Mouse (Mus musculus) adrenal gland, adult 8-10 months (tissue): ENCODE data around the gene Gm28051. TPM values are rescaled to one million over a fixed set of nuclear protein-coding genes. Genes with fewer than 3 reads are reported as not detected.
A peak's percentile ranks its signal among the peaks of the same experiment; 100 is the strongest.

Experiments used
- DNase-seq: peaks from one replicate; pipeline ENCODE4 v3.0.0; 2022
- total RNA-seq, 4 experiments: library from RNA; stranded (reverse); gene quantifications; 2 replicates each; pipeline ENCODE4 v1.2.4; 2022

Gene Gm28051
- total RNA-seq, 4 experiments from 2014 or later: not detected

DNA sequence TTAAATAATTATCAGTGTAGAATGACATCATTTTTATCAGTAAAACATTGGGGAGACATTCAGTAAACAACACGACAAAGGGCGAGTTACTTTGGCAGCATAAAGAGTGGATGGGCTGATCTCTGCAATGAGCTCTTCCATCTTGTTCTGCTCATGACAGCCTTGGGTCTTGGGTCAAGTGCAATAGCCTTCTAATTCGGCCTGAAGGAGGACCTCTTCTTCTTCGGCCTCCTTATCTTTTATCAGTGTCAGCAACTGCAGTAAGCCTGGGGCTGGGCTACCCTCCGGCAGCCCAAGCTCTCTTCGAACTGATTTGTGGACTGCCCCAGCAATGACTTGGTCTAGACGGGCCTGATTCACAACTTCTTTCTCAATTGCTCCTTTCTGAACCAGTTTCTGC lies 15.5 kb downstream of the Gm28051 start:
- no peak for DNase-seq

DNA sequence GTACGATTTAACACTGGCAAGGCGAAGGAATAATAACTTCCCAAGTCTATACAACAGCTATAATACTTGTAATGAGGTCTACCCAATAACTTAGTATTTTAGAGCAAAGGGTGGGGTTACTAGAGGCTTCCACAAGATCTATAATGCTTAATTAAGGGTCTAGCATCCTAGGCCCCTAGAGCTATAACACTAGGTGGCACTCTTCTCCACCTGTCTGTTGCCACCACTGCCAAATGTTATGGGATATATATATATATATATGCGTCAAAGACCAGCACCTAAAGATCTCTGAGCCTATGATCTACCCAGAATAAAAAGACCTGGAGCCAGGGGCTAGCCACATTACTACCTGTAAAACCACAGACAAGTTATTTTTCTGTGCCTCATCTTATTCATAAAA lies 17.3 kb downstream of the Gm28051 start:
- no peak for DNase-seq

DNA sequence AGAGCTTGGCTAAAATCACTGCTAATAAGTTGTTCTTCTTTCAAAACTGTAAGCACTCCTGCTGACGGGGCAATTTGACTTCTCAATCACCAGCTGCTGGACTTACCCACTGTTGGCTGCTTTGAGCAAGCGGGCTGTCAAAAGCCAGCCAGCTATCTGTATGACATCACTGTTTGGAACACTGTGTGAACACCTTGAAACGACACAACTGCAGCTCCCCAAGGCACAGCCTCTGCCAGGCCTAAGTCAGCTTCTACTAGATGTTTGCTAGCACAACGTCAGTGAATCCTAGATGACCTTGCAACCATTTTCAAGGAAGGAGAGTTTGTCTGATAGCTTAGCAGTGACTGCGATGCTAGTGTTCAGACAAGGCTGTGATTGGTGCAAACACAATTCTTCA lies 18.5 kb downstream of the Gm28051 start:
- DNase-seq: no peak

DNA sequence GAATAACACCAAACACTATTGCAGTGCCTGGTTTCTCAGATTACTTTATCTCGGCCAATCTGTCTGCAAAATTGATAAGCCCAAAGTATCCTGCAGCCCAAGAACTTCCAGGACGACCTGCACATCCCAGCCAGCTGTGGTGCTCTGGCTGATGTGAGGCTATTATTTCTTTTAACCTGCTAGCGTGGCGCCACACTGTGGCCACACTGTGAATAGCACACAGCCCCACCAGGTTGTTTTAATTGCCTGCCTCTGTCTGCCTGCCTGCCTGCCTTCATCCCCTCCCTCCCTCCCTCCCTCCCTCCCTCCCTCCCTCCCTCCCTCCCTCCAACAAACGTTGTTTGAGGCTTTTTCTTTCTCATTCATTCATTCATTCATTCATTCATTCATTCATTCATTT lies 24.2 kb downstream of the Gm28051 start:
- no peak for DNase-seq

DNA sequence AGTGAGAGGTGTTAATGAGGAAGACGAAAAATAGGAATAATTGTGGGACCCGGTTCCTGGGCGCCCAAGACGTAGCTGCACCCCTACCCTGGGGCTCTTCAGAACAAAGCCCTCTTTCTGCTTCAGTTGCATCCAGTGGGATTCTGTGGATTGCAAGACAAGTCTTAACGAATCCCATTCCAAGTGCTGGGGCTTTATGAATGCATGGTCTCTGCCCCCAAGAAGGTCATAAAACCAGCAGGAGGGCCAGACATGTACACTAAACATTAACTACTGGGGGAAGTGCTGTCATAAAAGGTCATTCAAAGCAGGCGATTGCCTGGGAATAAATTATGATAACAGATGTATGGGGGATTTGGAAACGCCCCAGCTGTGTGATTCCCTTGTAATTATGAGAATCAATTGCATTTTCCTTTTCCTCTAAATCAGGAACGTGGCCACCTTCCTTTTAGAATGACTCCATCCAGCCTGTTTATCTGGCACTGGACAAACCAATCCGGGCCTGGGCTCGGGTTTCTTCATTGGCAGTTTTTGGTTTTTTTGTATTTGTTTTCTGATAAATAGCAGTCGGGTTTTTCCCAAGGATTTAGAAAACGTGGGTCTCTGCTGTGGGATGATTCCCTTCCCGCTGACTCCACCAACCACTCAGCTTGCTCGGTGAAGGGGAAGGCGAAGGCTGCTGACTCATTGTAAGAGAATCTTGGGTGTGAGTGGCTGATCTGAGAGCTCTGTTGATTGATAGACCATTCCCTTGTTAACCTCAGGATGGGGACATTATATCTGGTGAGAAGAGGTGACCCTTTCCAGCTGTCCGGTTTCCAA lies 26.6 kb downstream of the Gm28051 start:
- peak; percentile 55 for DNase-seq

DNA sequence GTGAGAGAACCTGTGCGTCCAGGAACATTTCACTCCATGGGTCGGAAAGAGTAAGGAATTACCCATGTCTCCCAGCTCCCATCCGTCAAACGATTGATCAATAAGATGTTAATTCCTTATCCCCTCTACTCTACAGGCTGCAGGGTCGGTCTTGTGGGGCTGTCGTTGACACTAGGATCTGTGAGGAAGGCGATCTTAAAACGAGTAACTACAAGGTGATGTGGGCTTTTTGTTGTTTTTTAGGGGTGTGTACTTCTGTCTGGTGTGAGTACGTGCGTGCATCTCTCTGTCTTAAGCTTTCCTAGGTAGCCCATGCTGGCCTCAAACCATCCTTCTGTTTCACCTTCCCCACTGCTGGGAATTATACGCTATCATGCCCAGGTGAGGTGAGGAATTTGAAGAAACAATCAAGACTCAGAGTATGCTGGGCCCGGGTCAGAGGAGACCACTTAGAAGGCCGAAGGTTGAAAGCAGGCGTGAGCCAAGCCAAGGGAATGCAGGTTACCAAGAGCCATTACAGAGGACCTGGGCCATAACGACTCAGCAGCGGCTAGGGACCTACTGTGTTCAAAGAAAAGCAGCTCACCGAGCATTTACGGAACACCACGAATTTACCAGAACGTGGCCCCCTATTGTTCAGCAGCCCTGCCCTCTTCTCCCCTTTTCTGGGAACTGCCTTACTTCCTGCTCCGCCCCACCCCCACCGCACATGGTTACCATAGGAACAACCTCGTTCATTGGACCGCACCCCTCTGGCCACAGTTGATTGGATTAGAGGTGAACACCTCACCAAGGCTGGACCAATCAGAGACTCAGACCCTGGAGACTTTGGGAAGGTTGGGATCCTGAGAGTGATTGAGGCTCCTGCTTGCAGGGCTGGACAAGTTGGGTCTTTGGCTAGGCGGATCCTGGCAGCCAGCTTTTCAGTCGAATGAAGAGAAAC lies 27.4 kb downstream of the Gm28051 start:
- DNase-seq: no peak

DNA sequence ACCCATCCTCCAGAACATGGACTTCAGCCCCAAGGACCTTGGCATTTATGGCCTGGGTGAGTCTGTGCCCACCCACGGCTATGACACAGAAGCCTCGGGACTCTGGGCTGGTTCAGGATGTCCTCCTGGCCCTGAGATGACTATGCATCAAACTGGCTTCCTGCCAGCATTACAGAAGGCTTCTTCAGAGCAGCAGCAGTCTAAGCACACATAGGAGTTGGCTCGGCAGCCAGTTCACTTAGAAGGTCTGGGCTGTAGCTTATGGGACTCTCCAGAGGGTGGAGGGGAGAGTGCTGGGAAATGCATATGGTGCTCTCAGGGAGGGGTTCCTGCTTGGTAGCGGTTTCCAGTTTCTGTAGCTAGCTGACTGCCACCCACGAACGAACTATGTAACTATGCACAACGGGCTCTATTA lies 31.8 kb downstream of the Gm28051 start:
- DNase-seq: no peak

DNA sequence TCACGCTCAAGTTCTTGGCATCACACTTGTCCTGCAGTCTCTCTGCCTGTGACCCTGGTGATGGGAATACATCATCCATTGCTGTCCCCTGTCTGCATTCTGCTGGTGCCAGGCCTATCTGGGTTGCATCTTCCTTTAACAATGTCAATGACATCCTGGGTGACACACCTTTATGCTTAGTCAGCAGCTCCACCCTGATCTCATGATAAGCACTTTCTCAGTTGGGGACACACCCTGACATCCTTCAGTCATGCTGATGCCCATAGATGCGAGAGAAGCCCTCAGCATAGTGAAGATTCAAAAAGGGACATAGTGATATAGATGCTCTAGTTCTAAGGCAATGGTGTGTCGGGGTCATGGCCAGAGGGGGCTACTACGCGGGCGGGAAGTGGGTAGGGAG lies 32.4 kb downstream of the Gm28051 start:
- DNase-seq: no peak

DNA sequence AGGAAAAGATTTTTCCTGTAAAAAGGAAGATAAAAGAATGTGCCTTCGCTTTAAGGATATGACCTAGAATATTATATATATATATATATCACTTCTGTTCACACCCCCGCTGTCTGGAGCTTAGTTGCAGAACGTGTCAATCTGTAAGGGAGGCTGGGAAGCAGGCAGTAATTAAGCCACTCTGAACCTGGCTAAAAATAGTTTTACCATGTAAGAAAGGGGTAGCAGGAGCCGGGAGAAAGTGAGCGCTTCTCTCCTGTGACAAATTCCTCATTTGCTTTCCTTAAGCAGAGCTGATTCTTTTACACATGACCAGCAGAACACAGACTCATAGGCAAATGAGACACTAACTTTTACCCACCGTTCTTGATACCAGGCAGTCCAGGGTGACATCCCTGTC lies 33.7 kb downstream of the Gm28051 start:
- no peak for DNase-seq

DNA sequence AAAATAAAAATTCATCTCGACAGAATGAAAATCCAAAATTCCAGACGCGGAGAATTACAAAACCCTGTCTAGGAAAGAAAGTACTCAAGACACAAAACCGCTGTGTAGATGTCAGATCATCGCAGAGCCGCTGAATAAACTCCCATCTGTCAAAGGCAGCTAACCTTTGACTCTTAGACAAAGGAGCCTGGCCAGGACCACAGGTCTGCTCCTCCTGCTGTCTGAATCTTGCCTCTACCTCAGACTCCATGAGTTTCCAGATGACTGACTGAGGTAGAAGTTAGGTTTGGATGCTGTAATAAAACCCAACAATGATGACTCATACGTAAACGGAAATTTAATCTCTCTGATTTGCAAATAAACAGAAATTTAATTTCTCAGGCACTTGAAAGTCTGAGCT lies 34.6 kb downstream of the Gm28051 start:
- DNase-seq: no peak

DNA sequence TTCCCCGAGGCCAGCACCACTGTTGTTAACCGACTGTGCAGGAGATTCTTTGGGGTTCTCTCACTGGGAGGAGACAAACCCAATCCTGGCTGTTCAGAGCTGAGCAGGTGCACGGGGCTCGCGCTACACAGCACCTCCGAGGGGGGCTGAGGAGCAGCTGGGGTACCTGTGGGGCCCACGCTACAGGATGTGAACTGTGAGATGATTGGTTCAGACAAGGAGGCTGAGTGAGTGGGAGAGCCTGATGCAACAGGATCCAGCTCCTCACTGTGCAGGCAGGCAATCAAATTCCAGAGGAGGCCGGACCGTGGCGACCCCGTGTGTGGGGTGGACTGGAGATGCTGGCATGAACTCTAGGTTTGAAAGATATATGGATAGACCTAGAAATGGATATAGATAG lies 35.1 kb downstream of the Gm28051 start:
- DNase-seq: no peak

DNA sequence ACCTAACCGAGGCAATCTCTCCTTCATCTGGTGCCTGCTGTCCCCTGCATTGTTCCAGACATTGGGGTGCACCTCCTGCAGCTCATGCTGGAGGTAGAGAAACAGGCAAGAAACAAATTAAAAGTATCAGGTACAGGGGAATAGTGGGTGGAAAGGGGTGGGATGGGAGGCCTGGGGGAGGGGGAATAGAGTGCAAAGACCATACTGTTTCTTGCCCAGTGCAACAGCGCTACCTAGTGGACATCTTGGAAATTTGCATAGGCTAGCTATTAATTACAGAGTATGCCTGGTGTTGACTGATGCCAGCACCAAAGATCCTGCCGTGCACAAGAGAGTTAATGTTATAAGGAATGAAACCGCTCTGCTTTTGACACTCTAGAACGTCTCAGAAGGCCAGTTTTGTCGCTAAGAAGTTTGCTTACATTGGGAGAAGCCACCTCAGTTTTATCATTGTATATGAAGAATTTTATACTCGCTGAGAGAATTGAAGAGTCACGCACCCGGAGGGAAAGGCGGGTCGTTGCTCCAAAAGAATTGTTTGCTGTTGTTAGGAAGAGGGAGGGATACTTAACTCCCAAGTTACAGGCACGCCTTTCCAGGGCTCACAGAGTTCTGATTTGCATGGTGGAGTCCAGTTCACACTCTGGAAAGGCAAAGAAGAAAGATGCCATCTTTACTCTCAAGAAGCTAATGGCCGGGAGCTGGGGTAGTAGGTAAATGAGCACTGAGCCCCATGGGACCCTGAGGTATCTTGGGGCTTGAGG lies 37.8 kb downstream of the Gm28051 start:
- DNase-seq: no peak

DNA sequence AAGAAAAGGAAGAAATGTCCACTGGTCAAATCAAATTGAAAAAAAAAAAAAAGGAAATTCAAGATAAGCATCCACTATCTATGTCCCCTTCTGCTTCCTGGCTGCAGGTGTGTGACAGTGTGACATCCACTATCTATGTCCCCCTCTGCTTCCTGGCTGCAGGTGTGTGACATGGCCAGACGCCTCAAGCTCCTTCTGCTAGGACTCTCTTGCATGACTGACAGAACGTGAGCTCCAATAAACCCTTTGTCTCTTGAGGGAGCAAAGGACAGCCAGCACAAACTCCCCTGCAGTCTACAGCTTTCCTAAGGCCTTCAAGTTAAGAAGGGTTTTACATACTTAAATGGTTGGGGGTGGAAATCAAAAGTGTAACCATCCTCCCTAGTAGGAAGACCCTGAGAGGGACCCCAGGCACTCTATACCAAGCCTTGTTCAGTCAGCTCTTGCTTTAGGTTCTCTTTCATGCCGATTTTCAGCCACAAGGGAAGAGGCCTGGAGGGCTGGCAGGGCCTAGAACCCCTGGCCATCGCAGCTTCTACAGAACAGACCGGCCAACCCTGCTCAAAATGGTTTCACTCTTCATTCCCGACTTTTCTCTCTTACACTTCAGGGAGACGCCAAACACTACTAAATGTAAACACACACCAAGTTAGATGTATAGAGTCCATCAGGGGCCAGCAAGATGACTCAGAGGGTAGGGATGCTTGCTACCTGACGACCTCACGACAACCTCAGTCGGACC lies 42.7 kb downstream of the Gm28051 start:
- DNase-seq: no peak

DNA sequence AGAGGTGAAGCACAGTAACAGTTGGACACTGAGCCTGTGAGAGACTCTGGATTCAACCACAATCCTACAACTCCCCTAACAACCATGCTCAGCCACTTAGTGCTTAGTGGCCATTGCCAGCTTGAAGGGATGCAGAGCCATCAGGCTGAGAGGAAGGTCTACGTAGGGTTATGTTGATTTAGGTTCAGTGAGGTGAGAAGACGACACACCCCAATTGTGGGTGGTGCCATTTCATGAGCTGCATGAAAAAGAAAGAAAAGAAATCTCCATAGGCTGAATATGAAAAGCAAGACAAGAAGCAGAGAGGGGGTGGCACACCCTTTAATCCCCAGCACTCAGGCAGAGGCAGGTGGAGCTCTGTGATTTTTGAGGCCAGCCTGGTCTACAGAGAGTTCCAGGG lies 43.4 kb downstream of the Gm28051 start:
- DNase-seq: no peak

DNA sequence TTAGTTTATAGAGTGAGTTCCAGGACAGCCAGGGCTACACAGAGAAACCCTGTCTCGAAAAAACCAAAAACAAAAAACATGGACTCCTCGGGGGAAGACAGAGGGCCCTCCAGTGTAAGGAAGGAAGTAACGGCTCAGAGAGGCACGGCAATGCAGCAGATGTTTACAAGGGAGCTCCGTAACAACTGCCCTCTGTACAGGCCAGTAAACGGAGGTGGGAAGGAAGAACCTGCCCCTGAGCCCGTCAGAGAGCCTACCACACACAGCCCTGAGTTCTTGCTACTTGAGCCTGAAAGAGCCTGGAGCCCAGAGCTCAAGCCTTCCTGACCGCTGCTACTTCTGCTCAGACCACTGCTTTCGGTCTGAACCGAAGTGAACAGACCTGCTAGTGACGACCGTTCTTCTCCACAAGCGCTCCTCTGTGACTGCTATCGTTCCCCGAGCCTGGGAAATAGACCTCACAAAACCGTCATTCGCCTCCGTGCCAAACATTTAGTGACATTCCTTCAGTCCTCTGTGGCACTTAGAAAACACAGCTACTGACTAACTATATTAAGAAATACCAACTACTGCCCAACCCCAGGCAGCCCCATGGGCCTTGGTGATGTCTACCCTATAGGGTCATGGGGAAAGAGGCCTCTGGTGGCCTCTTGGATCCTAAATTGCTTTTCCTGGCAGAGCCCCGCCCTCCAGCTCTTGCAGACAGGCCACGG lies 44.3 kb downstream of the Gm28051 start:
- DNase-seq: no peak

DNA sequence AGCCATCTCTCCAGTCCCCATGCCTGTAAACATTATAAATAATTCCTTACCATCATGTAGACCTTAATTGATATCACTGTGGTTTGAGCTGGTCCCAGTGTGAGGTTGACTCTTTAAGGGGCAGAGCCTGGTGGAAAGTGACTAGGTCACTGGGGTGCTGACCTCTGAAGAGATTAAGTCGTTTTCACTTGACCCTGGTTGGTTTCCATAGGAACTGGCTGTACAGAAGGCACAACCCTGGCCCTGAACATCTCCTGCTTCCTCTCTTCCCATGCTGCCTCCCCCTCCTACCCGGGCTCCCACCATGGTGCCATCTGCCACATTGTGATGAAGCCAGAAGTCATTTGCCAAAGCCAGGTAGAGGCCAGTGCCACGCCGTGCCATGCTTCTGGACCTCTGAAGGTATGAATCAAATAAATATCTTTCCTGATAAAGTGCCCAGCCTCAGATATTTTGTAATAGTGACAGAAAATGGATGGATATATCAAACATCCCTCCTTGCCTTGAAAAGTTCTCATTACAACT lies 46.7 kb downstream of the Gm28051 start:
- DNase-seq: no peak

DNA sequence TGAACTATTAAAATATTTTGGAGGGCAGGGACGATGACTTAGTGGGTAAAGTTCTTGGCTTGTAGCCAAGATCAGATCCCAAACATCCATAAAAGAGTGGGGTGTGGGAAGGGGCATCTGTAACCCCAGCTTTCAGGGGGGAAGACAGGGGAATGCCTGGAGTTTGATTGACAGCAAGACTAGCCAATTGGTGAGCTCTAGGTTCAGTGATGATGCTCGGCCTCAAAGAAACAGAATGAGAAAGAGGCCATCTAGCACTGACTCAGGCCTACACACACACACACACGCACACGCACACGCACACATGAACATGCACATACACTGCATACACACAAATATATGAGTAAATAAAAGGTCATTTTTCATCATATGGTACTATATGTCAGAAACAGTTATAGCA lies 47.7 kb downstream of the Gm28051 start:
- no peak for DNase-seq

DNA sequence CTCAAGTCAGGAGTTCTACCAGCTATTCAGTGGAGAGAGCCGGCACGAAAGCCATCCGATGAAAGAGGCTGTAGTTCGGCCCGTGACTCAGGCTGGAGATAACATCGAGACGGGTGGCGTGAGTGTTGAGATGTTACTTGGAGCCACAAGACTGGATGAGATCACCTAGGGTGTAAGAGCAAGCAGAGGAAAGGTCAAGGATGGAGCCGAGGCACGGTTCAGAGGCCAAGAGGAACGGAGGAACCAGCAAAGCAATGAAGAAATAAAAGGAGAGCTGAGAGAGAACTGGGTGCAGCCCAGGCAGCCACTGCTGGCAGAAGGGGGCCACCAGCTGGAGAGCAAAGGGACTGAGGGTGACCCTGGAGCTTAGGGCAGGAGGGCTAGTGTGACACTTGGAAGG lies 49.3 kb downstream of the Gm28051 start:
- DNase-seq: peak; percentile 58

DNA sequence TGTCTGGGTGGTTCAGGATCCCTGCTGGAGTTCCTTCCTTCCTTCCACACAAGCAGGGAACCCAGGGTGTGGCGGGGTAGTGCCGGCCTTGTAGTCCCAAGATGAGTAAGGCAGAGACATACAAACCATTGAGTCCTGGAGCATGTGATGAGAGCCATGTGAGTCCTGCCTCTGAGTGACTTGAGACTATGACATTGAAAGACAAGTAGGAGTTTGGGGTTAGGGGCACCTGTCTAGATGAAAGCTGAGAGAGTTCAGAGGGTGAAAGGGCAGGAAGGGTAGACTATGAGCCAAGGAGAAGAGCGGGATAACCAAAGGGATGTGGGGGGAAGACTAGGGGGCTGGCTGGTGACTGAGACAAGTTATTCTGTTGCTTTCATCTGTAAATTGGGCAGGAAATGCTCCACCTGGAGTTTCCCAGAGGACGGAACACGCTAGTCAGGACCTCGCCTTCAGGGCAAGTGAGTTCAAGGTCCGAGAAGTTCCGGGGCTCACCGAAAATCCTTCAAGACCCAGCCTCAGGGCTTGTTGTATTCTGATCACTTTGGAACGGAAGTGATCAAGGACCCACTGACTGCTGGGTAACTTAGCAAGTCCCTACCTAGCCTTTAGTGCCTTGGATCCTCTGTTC lies 50.6 kb downstream of the Gm28051 start:
- no peak for DNase-seq

DNA sequence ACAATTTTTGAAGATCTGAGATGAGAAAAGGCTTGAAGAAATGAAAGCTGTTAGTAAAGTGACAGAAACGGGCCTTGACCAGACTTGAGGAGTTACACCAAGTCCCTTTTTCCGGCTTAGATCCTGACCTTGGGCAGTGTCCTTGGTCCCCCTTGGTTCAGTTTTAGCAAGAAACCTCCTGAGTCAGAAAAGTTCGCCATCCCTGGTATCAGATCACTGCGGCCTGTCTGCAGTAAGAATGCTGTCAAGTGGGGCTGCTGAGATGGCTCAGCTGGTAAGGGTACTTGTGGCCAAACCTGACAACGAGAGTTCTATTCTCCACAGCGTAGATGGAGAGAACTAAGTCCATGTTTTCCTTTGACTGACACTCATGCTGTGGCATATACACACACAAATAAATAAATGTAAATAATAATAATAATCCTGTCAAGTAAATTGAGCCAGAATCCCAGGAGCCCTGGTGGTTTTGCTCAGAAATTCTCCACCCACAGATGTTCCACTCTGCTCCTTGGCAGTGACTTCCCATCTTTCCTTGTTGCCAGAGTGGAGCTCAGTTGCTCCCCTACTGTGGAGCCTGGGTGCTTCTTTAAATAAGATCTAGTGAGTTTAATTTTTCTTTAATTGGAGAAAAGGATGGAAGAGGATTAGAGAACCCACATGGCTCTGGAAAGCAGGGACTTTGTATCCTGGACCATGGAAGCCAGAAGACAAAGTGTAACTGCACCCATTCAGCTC lies 51.5 kb downstream of the Gm28051 start:
- DNase-seq: no peak
